Mouse (Mus musculus): ENCODE measurements around the gene Pagr1a. TPM values are rescaled to one million over a fixed set of nuclear protein-coding genes. Genes with fewer than 3 reads are reported as not detected.

Gene Pagr1a
- total RNA-seq, 1 experiment, result 32.3 TPM

GRCm38 (mm10) chr7:127012845-127013244 is 4.3 kb downstream of the Pagr1a start:
- H3K4me3 ChIP-seq (ENCODE audit: insufficient read depth in 1 of 2, low read depth in 1 of 2, low read length in 2 of 2, poor library complexity in 1 of 2, severe bottlenecking in 1 of 2), result no peak overlapping the region
- H3K36me3 ChIP-seq (ENCODE audit: control insufficient read depth, insufficient read depth, low read length, poor library complexity, severe bottlenecking), result peaks cover 12% of the 10 kb centered on the region
- no peak for TF ChIP-seq CHD2 (IDR thresholded peaks at IDR 0.05; ENCODE audit: low read depth, low read length)
- no peak for TF ChIP-seq HCFC1 (IDR thresholded peaks at IDR 0.05; ENCODE audit: borderline replicate concordance, insufficient read depth, low read length)
- no peak for TF ChIP-seq MAFK (IDR thresholded peaks at IDR 0.05; ENCODE audit: insufficient read depth, low read depth, low read length)
- TF ChIP-seq ZC3H11A (IDR thresholded peaks at IDR 0.05; ENCODE audit: borderline replicate concordance, low read depth, low read length), result no peak
- TF ChIP-seq ZNF384 (IDR thresholded peaks at IDR 0.05; ENCODE audit: low read depth, low read length), result no peak
- peaks cover 2 to 18% of the 10 kb centered on the region in 2 experiments; a peak in 3 of 4 replicates for H3K4me1 ChIP-seq (ENCODE audit: control insufficient read depth in 2 of 2, insufficient read depth in 2 of 2, low read length in 2 of 2, poor library complexity in 1 of 2)
- in situ Hi-C loops (cut with MboI; ENCODE audit: low sequenced_read_pairs in 2 of 2, unreplicated experiment in 2 of 2), result no loop called here
- H3K27ac ChIP-seq (ENCODE audit: insufficient read depth, low read depth, low read length, poor library complexity, severe bottlenecking), result no peak overlapping the region
- DNase-seq (ENCODE audit: low read depth, low spot score), result no peak
- no peak overlapping the region for H3K9ac ChIP-seq (ENCODE audit: insufficient read depth, low read depth, low read length, poor library complexity, severe bottlenecking)
- no peaks in the 10 kb centered on the region for H3K9me3 ChIP-seq (ENCODE audit: control insufficient read depth, insufficient read depth, low read depth, low read length)

DNA sequence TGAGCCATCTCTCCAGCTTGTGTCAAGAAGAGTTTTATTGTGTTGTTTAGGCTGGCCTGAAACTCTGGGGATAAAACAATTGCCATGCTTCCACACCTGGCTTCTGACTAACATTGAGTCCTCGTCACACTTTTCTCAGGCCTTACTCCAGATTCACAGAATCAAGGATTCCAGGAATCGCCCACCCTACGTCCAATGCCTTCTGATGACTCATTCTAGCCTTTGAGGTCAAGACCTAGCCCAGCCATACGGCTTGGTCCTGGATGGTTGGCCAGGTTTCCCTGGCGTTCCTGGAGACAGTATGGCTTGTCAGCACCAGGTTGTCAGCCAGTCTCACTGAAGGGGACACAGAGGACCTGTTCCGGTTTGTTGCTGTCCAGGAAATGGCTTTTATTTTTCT is 4.8 kb downstream of the Pagr1a start:
- peaks cover 12% of the 10 kb centered on the region for H3K36me3 ChIP-seq (ENCODE audit: control insufficient read depth, insufficient read depth, low read length, poor library complexity, severe bottlenecking)
- H3K4me1 ChIP-seq (ENCODE audit: control insufficient read depth in 2 of 2, insufficient read depth in 2 of 2, low read length in 2 of 2, poor library complexity in 1 of 2), result peaks cover 2 to 21% of the 10 kb centered on the region in 2 experiments; a peak in 3 of 4 replicates
- H3K9ac ChIP-seq (ENCODE audit: insufficient read depth, low read depth, low read length, poor library complexity, severe bottlenecking), result no peak overlapping the region
- in situ Hi-C loops (cut with MboI; ENCODE audit: low sequenced_read_pairs in 2 of 2, unreplicated experiment in 2 of 2), result no loop called here
- no peak overlapping the region for H3K4me3 ChIP-seq (ENCODE audit: insufficient read depth in 1 of 2, low read depth in 1 of 2, low read length in 2 of 2, poor library complexity in 1 of 2, severe bottlenecking in 1 of 2)
- no peak for TF ChIP-seq ZC3H11A (IDR thresholded peaks at IDR 0.05; ENCODE audit: borderline replicate concordance, low read depth, low read length)
- no peak for TF ChIP-seq ZNF384 (IDR thresholded peaks at IDR 0.05; ENCODE audit: low read depth, low read length)
- no peak for TF ChIP-seq CHD2 (IDR thresholded peaks at IDR 0.05; ENCODE audit: low read depth, low read length)
- no peak for TF ChIP-seq HCFC1 (IDR thresholded peaks at IDR 0.05; ENCODE audit: borderline replicate concordance, insufficient read depth, low read length)
- no peak for TF ChIP-seq MAFK (IDR thresholded peaks at IDR 0.05; ENCODE audit: insufficient read depth, low read depth, low read length)
- no peak for DNase-seq (ENCODE audit: low read depth, low spot score)
- H3K9me3 ChIP-seq (ENCODE audit: control insufficient read depth, insufficient read depth, low read depth, low read length), result no peaks in the 10 kb centered on the region
- no peak overlapping the region for H3K27ac ChIP-seq (ENCODE audit: insufficient read depth, low read depth, low read length, poor library complexity, severe bottlenecking)

GRCm38 (mm10) chr7:127011717-127012116 is 5.4 kb downstream of the Pagr1a start:
- DNase-seq (ENCODE audit: low read depth, low spot score), result no peak
- Histone ChIP-seq H3K36me3 (ENCODE audit: control insufficient read depth, insufficient read depth, low read length, poor library complexity, severe bottlenecking) (peaks cover 12% of the 10 kb centered on the region), H3K4me3 (ENCODE audit: insufficient read depth in 1 of 2, low read depth in 1 of 2, low read length in 2 of 2, poor library complexity in 1 of 2, severe bottlenecking in 1 of 2) (no peak overlapping the region), H3K9ac (ENCODE audit: insufficient read depth, low read depth, low read length, poor library complexity, severe bottlenecking) (no peak overlapping the region), H3K27ac (ENCODE audit: insufficient read depth, low read depth, low read length, poor library complexity, severe bottlenecking) (no peak overlapping the region), H3K9me3 (ENCODE audit: control insufficient read depth, insufficient read depth, low read depth, low read length) (no peaks in the 10 kb centered on the region), H3K4me1 (ENCODE audit: control insufficient read depth in 2 of 2, insufficient read depth in 2 of 2, low read length in 2 of 2, poor library complexity in 1 of 2) (peaks cover 2 to 23% of the 10 kb centered on the region in 2 experiments; a peak in 3 of 4 replicates)
- TF ChIP-seq HCFC1 (IDR thresholded peaks at IDR 0.05; ENCODE audit: borderline replicate concordance, insufficient read depth, low read length) (no peak), ZC3H11A (IDR thresholded peaks at IDR 0.05; ENCODE audit: borderline replicate concordance, low read depth, low read length) (no peak), CHD2 (IDR thresholded peaks at IDR 0.05; ENCODE audit: low read depth, low read length) (no peak), ZNF384 (IDR thresholded peaks at IDR 0.05; ENCODE audit: low read depth, low read length) (no peak), MAFK (IDR thresholded peaks at IDR 0.05; ENCODE audit: insufficient read depth, low read depth, low read length) (no peak)
- in situ Hi-C loops (cut with MboI; ENCODE audit: low sequenced_read_pairs in 2 of 2, unreplicated experiment in 2 of 2), result no loop called here

- Histone ChIP-seq H3K27ac (ENCODE audit: insufficient read depth, low read depth, low read length, poor library complexity, severe bottlenecking) (no peak overlapping the region), H3K36me3 (ENCODE audit: control insufficient read depth, insufficient read depth, low read length, poor library complexity, severe bottlenecking) (peaks cover 12% of the 10 kb centered on the region), H3K9me3 (ENCODE audit: control insufficient read depth, insufficient read depth, low read depth, low read length) (no peaks in the 10 kb centered on the region), H3K9ac (ENCODE audit: insufficient read depth, low read depth, low read length, poor library complexity, severe bottlenecking) (no peak overlapping the region), H3K4me1 (ENCODE audit: control insufficient read depth in 2 of 2, insufficient read depth in 2 of 2, low read length in 2 of 2, poor library complexity in 1 of 2) (peaks cover 2 to 23% of the 10 kb centered on the region in 2 experiments; a peak in 3 of 4 replicates), H3K4me3 (ENCODE audit: insufficient read depth in 1 of 2, low read depth in 1 of 2, low read length in 2 of 2, poor library complexity in 1 of 2, severe bottlenecking in 1 of 2) (no peak overlapping the region)
- in situ Hi-C loops (cut with MboI; ENCODE audit: low sequenced_read_pairs in 2 of 2, unreplicated experiment in 2 of 2), result no loop called here
- DNase-seq (ENCODE audit: low read depth, low spot score), result no peak
- no peak for TF ChIP-seq ZC3H11A (IDR thresholded peaks at IDR 0.05; ENCODE audit: borderline replicate concordance, low read depth, low read length)
- no peak for TF ChIP-seq CHD2 (IDR thresholded peaks at IDR 0.05; ENCODE audit: low read depth, low read length)
- no peak for TF ChIP-seq HCFC1 (IDR thresholded peaks at IDR 0.05; ENCODE audit: borderline replicate concordance, insufficient read depth, low read length)
- TF ChIP-seq MAFK (IDR thresholded peaks at IDR 0.05; ENCODE audit: insufficient read depth, low read depth, low read length), result no peak
- no peak for TF ChIP-seq ZNF384 (IDR thresholded peaks at IDR 0.05; ENCODE audit: low read depth, low read length)
Observed at GRCm38 (mm10) chr7:127011051-127011450, 6.1 kb downstream of the Pagr1a start.

Measured in ES-E14 (cell line).